Mouse (Mus musculus) adrenal gland, adult 8-10 months (tissue): ENCODE measurements at regions not wholly inside any gene's neighbourhood (a gene's known extent, or its start where the extent isn't known, plus 50 kb on each side); places are given as distances from the start of the nearest gene placed in this dataset.

Experiments used
- DNase-seq: peaks from one replicate; pipeline ENCODE4 v3.0.0; 2022

DNA sequence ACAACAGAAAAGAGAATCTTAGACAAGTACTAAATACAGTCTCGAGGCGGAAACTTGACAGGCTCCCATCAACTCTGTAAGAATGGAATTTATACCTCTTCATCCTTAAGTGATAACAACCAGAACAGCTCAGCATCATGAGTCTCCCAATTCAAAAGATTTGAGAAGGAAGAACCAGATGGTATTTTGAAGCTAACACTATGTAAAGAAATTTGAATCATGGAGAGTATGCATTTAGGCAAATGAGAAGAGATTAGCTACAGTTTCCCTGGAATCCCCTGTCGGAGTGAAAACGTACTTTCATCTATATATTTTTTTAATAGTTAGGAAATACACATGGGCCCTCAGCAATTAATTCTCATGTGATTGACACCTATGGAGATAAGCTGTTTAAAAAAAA is 140.9 kb downstream of the Nrip1 start:
- no peak for DNase-seq

DNA sequence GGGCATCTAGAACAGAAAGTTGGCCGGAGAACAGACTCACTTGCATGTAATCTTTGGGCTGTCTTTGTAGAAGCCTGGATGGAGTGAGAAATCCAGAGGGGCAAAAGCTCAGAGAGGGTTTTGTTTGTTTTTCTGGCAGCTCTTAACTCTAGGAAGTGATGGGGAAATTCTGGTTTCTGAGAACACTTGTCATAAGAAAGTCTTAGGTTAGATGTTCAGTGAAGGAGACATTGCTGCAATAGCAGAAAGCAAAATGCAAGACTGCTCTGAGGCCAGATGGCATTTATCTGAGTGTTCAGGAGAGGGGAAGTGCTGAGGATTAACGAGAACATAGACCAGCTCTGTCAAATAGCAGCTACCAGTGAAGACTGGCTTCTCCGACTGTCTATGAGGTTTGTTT is 141.5 kb downstream of the Nrip1 start:
- DNase-seq = no peak

DNA sequence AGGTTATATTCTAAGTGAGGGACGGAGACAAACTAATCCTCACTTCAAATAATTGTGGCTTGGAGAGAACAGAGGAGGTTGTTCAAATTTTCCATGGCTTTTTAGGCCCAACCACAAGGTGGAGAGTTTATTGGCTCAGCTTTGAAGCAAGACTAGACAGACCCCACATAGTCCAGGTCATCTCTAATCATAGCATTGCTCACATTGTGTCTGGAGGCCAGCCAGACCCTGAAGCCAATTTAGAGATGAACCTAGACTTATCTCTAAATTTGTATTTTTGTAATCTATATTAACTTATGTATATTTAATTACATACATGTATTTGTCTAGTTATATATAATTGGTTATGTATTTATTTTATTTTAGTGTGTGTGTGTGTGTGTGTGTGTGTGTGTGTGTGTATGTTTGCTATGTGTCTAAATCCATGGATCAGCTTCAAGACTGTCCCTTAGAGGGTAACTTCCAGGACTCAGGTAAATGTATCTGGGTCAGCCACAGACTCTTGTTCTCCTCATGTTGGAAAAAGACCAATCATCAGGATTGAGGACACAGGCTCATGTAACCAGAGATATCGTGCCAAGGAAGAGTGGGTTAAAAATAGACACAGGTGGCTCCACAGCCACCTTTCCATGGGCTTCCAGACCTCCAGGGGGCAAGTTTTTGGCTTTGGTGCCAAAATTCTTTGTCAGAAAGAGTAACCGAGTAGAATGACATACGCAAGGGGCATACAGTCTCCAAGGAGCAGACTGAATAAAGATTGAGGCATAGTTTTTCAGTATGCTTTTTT is 142.9 kb downstream of the Nrip1 start:
- no peak for DNase-seq

DNA sequence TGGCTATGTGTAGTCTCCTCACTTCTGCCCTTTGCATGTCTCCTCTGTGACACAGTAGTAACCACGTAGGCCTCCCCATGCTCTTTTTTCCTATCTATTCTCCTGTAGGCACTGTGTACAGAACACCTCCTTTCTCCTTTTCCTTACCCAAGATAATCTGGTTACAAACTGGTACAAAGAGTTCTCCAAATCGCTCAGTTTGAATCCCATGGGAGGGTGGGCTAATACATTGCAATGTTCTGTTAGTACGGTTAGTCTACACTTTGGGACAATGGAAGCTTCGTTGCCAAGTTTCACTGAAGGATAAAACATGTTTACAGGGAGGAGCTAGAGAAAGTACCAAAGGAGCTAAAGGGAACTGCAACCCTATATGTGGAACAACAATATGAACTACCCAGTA is 145.2 kb downstream of the Nrip1 start:
- no peak for DNase-seq

DNA sequence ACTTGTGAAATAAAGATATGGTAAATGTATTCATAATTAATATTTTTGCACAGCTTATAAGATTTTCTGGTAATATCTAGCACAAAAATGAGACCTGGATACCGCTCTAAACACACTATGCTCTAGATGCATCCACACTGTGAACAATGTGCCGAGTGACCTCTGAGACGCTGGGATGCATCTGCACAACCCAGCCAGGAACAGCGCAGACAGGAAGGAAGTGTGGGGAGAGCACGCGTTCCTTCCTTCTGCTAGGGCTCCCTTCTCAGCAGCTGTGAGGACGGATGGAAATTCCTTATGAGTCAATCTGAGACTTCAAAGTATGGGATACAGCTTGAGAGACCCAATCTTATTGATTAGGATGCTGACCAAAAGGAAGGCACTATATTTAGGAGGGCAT is 147.2 kb downstream of the Nrip1 start:
- no peak for DNase-seq

DNA sequence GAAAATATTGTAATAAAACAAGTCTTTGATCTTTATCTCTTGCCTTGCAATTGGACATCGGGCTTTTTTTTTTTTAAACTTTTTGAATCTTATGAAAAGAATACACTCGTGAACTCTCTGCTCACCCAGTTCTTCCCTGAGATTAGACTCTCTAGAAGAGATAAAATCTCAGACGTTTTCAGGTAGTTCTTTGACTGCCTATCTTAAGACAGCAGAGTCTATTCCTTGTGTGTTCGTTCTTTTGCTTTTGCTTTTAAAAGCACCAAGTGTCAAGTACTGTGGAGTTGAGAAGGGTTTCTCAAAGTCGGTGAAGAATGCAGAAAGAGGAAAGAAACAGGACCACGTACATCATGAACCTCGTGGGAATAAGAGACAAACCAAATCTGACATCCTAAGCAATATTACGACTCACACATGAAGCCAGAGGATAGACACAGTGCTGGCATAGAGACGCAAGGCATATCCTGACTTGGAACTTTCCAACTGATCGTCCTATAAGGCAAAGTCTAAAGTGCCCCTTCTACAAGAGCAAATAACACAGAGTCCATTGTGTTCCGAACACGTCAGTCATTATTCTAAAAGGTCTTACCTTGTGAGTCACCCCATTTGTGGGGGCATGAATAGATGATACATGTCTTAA is 147.9 kb downstream of the Nrip1 start:
- no peak for DNase-seq

DNA sequence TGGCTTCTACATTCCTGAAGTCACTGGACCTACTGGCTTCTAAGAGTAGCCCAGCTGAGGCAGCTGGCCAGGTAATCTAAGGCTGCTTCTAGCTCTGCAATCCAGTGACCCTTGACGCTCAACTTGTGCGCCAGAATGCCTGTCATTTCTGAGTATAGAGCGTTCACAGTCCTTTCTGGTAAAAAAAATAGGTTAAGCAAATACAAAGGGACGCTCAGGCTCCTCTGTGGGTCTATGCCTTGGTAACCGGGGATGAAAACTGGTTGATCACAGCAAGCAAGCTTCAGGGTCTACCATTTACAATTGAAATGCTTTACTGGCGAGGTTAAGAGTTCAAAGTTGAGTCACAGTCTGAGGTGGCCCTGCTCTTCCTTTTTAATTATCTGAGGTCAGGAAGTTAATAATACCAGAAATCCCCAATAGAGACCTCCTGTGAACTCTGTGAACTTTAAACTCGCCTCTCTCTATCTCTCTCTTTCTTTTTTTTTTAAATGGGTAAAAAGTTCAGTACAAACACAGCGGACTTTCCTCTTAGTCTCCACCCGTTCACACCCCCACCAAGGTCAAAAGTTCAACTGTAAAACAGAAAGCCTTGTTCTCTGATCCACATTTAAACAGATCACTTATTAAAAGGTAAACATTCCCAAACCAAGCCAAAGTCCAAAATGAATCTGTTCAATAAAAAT is 148.6 kb downstream of the Nrip1 start:
- DNase-seq = no peak

DNA sequence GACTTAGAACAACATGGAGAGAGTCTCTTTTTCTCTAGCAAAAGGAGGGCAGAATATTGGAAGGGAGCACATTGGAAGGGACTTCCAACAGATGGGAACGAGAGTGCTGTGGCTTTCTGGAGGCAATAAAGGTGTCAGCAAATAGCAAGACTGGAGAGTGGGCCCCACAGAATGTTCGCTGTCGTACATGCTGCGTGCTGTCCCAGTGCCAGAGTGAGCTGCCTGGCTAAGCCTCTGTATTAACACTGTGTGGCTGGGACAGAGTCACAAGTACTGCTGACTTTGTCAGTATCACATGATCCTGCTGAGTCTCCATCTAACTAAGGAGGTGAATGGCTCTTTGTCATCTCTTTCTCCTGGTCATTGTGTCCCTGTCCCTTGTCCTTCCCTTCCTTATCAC is 149.9 kb downstream of the Nrip1 start:
- DNase-seq = no peak

DNA sequence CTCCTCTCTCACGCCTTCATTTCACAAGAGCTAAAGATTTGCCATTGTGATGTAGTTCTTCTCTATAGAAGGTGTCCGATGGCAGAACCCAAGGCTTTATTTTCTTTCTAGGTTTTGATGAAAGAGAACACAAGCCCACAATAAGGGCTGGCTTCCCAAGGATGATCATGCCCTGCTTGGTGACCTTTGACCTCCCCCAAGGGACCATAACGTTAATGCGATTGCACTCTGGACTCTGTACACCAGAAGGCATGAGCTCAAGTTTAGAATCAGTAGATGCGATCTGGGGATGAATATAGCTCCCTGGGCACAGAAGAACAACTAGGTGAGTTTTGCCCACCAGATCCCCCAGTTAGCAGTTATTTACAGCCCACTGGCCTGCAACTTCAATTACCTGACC is 150.7 kb downstream of the Nrip1 start:
- DNase-seq = no peak

DNA sequence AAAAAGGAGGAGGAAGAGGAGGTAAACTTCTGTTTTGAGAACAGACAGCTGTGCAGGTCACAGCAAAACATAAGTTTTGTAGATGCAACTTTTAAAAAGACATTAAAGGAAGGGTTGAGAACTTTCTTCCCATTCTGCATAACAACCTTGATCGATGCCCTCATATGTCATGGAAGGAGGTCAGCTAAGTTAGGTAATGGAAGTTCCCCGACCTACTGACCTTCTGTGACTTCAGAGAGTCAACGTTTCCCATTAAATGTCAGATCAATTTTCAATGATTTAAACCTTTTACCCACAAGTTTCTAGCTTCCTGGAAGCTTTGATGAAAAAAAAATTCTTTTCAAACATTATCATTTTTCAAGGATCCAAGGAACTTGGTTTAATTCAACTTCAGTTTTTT is 153.2 kb downstream of the Nrip1 start:
- DNase-seq = no peak

DNA sequence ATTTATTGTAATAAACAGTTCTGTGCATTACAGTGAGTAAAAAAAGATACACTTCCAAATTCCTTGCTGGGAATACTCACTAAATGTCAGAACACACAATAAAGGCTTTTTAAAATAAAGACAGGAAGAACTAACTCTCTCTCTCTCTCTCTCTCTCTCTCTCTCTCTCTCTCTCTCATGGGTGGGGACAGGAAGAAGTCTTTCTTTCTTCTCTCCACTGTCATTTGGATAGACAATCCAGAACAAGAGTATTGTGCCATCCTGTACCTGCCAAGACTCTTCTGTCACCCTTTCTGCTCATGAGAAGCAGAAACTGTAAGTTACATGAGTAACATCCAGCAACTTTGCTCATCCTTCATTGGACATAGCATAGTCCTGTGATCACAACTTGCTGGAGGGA is 154.4 kb downstream of the Nrip1 start:
- no peak for DNase-seq

DNA sequence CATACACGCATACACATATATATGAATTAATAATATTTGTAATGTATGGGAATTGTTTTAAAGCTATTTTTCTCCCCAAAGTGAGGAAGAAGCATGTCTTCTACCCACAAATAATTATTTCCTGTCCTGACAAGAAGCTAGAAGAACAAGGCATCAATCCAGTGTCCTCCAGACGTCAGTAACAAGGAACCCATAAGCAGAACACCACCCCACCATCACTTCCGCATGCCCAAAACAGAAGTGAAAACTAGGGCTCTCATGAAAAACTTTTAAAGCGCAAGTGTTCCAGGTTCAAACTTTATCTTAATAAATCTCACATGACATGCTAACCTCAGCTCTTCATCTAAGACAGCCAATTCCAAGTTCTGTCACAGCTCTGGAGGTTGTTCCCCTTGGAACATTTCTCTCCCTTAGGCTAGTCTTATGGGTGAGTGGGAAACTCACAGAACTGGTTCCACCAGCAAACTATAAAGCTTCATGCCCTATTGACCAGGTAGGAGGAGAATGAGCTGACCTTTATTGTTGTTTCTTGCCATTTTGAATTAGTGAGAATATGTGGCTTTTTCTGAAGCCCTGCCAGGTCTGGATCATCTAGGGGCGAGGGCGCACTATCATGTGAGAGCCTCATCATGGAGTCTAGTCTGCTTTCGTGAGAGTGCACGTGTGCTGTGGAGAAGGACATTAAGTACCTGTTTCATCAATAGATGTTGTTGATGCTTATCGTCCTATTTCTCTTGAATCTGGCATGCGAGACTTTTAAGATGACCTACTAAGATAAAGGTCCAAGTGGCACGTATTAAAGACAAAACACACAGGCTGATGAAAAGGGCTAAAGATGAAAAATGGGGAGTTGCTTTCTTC is 155.1 kb downstream of the Nrip1 start:
- DNase-seq = no peak

DNA sequence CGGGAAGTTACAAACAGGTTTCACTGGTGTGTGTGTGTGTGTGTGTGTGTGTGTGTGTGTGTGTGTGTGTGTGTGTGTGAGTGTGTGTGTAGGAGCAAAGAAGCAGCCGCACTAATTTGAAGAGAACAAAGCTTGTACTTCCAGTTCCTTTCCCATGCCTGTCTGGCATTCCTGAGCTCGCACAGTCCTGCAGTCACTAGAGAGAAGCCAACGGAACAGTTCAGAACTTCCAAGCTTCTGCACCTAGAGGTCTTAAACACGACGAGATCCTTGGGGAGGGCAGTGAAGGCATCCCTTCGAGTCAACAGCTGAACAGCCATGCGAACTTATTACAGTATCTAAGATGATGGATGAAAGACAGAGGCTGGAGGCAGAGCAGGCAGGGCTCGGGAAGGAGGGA is 157.4 kb downstream of the Nrip1 start:
- DNase-seq = no peak

DNA sequence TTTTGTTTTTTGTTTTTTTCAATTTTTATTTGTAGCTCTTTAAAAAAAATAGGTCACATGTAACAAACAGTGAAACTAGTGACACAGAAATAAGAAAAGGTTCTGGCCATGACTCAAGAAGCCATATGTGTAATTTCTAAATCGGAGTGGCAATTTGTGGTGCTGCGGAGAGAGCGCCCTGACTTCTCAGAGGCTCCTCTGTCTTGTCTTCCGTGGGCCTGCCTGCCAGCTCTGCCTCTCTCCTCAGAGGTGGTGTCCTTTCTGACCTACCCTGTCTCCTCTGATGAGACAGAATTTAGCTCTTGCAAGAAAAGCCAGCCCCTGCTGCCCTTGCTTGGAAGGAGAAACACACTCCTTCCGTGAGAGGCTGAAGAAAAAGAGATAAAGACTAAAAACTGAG is 158.1 kb downstream of the Nrip1 start:
- no peak for DNase-seq

DNA sequence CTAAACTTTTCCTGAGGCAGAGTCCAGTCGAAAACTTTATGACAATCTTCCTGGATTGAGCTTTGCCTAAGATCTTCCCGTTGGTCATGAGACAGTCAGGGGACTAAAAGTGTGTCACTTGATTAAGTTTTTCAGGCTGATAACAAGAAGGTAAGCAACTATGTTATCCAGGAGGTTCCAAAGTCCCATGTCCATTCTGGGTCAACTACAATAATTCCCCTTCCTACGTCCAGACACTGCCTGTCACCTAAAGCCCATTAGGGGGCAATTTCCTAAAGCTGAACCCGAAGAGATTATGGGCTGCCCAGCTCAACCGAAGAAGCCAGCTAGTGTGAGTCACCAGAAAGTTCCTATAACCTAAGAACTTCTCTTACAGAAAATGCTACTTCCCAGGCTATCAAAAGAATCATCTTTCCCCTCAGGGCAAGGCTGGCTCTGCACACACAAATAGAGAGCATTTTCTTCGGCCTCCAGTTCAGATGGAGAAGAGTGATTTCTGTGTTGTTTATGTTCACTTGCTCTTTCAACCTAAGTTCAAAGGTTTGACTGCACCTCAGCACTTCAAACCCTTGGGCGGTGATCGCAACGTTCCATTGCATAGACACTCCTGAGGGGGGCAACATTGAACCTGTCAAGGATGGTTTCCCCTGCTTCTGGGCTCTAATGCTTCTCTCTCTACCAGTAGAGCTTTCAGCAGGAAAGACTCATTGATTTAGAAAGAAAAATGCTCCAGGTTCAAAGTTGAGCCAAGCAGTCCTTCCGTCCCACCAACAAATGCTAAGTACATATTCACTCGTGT is 171.7 kb downstream of the Nrip1 start:
- DNase-seq = peak; percentile 47

DNA sequence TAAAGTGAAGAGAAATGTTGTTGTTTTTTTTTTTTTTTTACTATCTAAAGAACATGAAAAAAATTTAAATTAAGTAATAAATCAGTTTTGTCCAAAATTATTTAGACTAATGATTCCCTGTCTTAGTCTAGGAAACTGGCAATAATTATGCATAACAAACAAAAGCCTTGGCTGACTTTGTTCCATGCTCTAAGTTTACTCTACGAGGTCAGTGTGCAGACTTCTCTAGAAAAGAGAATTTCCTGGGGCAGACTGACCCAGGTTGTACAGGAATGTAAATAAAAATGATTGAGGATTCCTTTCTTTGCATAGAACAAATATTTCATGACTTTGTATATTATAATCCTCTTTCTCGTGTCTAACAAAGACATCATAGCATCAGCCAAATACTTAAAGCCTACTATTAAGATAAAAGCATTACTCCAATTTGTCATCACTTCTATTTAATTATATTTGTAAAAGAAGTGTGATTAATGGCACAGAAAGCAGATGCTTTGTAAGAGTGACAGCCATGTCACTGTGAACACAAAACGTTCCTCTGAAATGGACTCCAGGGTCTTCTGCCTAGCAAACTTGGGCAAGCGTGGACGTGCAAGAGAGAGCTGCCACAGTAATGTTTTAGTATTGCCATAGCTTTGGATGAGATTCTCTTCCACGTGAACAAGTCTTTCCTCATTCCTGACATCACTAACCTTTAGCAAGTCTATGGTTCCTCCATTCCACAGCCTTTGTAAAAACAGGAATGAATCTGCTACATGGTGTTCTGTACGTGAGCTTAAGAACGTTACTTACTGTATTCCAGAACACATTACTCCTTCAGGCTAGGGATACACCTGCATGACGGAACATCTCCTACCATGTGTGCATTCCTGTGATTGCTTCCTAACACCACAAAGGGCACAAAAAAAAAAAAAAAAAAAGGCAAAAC is 172.6 kb downstream of the Nrip1 start:
- no peak for DNase-seq

DNA sequence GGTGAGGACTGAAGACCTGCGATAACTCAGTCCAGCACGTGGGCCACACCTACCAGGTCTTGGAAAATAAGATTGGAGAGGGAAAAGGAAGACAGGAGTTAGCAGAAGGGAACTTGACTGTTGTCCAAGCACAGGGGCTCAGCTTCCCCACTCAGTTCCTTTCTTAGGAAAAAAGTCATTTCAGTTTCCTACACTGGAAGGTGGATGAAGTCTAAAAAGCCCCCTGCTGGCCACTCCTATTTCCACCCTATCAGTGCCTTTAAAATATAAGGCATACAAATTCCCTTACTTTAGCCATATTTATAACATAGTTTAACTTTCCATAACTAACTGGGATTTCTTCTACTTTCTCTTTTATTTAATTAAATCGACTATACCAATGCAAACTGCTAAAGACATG is 173.4 kb downstream of the Nrip1 start:
- DNase-seq = no peak

DNA sequence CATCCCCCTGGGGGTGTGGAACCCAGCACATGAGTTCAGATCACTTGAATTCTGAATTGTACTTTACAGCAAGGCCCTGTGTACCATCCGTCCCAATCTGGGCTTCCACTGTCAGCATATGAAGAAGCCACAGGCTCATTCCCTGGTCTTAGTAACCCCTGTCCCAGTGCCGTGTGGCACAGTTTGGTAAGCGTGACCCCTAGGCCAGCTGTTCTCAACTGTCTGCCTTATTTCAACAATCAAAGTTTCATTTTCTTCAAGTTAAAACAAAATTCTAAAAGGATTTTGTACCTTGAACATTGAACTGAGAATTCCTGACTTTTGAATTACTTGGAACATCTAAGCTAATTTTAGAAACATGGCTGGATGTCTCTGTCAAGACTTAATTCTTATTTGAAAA is 174.6 kb downstream of the Nrip1 start:
- DNase-seq = no peak

DNA sequence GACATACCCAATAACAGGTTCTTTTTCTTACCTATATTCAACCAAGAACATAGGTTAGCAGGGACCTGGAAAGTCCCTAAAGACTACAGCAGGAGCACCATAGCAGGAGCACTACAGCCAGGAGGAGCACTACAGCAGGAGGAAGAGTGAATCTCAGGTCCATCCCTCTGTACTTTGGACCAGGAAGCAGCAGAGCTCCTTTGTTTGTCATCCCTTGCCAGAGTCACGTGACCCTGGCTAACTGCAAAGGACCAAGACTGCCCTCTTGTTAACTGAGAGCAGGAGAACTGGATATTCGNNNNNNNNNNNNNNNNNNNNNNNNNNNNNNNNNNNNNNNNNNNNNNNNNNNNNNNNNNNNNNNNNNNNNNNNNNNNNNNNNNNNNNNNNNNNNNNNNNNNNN is 172.2 kb upstream of the Samsn1 start:
- DNase-seq = no peak

DNA sequence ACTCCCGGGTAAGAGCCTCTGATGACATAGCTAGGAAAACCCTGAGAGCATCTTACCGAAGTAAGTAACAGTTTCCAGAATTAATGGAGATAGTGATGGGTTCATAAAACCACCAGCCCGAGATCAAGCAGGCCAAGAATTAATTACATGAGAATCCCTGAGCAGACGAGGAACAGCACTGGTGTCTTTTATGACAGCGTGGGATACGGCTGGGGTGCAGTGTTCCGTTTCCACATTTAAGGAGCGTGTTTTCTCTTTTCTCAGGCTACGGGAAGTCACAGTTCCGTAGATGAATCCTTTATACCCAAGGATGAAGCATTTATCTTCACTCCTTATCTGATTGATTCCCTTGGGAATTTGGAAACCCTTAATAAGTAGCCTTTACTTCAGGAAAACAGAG is 169.1 kb upstream of the Samsn1 start:
- DNase-seq = no peak

DNA sequence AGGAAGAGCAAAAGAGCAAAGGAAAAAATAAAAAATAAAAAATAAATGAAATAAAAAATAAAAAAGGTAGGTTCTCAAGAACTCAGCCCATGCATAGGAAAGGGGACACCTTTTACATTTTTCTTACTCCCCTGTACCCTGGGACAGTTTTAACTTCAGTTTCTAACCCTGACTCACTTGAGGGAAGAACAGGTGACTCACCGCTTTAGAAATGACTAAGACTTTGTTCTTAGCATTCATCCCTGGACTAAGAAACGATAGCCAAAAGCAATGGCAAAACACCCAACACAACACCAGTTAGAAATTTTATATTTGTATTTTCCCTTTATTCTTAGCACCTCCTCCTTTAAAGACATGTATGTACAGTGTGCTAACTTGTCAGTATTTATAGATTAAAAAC is 161.5 kb upstream of the Samsn1 start:
- no peak for DNase-seq
